Mouse (Mus musculus) liver, adult 2 months (tissue): ENCODE data around the gene Apoa5.

ENCODE experiments used
- CTCF ChIP-seq: fragments of 200-500 bp; IDR thresholded peaks from 2 replicates; pipeline ENCODE4 v1.5.1; 2011; ENCODE audit warnings: low read depth, low read length, control low read depth
- POLR2A ChIP-seq: fragments of 200-500 bp; IDR thresholded peaks from 2 replicates; pipeline ENCODE4 v1.6.1; 2011; ENCODE audit warnings: low read length, control low read depth; ENCODE audit not compliant: insufficient read depth; ENCODE audit errors: extremely low read depth

DNA sequence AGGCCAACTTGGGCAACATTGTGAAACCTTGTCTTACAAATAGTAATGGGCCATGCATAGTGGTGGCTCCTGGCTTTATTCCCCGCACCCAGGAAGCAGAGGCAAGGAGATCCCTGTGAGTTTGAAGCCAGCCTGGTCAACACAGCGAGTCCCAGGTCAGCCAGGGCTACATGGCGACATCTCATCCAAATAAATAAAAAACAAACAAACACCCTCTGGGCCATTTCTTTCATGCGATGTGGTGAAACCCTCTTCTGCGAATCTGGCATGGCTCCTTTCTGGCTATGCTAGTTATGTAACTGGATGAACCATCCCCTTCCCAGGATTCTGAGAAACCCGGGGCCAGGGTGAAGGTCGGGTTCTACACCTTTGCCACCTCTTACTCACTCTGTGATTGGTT is 12.3 kb upstream of the Apoa5 start:
- no peak for TF ChIP-seq CTCF
- no peak for TF ChIP-seq POLR2A
